Mouse (Mus musculus) thymus, adult 2 months (tissue): ENCODE results near the gene Morn1. TPM values are rescaled to one million over a fixed set of nuclear protein-coding genes. Genes with fewer than 3 reads are reported as not detected.

ENCODE experiments used
- DNase-seq: peaks from one replicate; pipeline ENCODE4 v3.0.0; 2021
- H3K27ac ChIP-seq: fragments of 200-500 bp; 2 replicates; pipeline ENCODE4 v1.5.1; 2012; ENCODE audit warnings: low read length, control low read depth; ENCODE audit not compliant: control insufficient read depth, insufficient read depth
- H3K27me3 ChIP-seq: fragments of 200-500 bp; 2 replicates; pipeline ENCODE4 v1.6.1; 2012; ENCODE audit warnings: mild to moderate bottlenecking, low read length, moderate library complexity, mixed read lengths; ENCODE audit not compliant: control insufficient read depth, insufficient read depth
- H3K36me3 ChIP-seq: fragments of 200-500 bp; 2 replicates; pipeline ENCODE4 v1.6.1; 2012; ENCODE audit warnings: mild to moderate bottlenecking, low read length, moderate library complexity; ENCODE audit not compliant: control insufficient read depth, insufficient read depth
- H3K4me1 ChIP-seq: fragments of 200-500 bp; replicated peaks from 2 replicates; pipeline ENCODE4 v1.6.1; 2012; ENCODE audit warnings: low read length; ENCODE audit not compliant: control insufficient read depth, insufficient read depth
- H3K4me3 ChIP-seq: fragments of 200-500 bp; 2 replicates; pipeline ENCODE4 v1.5.1; 2012; ENCODE audit warnings: mild to moderate bottlenecking, low read length, control low read depth, moderate library complexity; ENCODE audit not compliant: control insufficient read depth, insufficient read depth
- CTCF ChIP-seq: fragments of 200-500 bp; IDR thresholded peaks from 2 replicates; pipeline ENCODE4 v1.5.1; 2012; ENCODE audit warnings: mild to moderate bottlenecking, control low read depth, low read length, moderate library complexity, borderline replicate concordance; ENCODE audit not compliant: control insufficient read depth, poor library complexity, insufficient read depth; ENCODE audit errors: extremely low read depth
- POLR2A ChIP-seq: fragments of 200-500 bp; IDR thresholded peaks from 2 replicates; pipeline ENCODE4 v1.6.1; 2012; ENCODE audit warnings: mild to moderate bottlenecking, low read length, control low read depth, moderate library complexity; ENCODE audit not compliant: control insufficient read depth, poor library complexity, insufficient read depth; ENCODE audit errors: extremely low read depth
- WGBS: fragments of 180-500 bp; shearing (Covaris S2); methylation state at CpG from one replicate; pipeline ENCODE4 v1.1.7; 2018; 5-methylcytosine and 5-hydroxymethylcytosine counted together
- polyA plus RNA-seq: library from polyadenylated mRNA; depleted of rRNA; stranded (reverse); fragments of >200 nt; gene quantifications from 2 replicates; pipeline ENCODE4 v1.2.3, GENCODE M21; 2012

Morn1 gene
- polyA plus RNA-seq, 1 experiment = 3.8 TPM

- no peak for TF ChIP-seq POLR2A
- TF ChIP-seq CTCF = no peak
- Histone ChIP-seq H3K36me3 (no peaks in the 10 kb centered on the region), H3K4me3 (no peak overlapping the region), H3K4me1 (peaks cover 17% of the 10 kb centered on the region), H3K27ac (no peak overlapping the region), H3K27me3 (no peaks in the 10 kb centered on the region)
- 93% methylated on average over 20 of the region's 20 CpGs for WGBS
- no peak for DNase-seq
Observed at GRCm38 (mm10) chr4:155133658-155134417, 47.5 kb downstream of the Morn1 start.

- H3K27me3 ChIP-seq = no peaks in the 10 kb centered on the region
- H3K4me3 ChIP-seq = no peak overlapping the region
- DNase-seq = no peak
- no peak overlapping the region for H3K27ac ChIP-seq
- WGBS = 93% methylated on average over 7 of the region's 7 CpGs
- H3K4me1 ChIP-seq = peaks cover 8% of the 10 kb centered on the region
- no peaks in the 10 kb centered on the region for H3K36me3 ChIP-seq
- no peak for TF ChIP-seq CTCF
Observed at GRCm38 (mm10) chr4:155134686-155135172, 48.4 kb downstream of the Morn1 start.

- H3K4me3 ChIP-seq = no peak overlapping the region
- TF ChIP-seq POLR2A (no peak), CTCF (no peak)
- no peaks in the 10 kb centered on the region for H3K27me3 ChIP-seq
- no peaks in the 10 kb centered on the region for H3K4me1 ChIP-seq
- no peak overlapping the region for H3K27ac ChIP-seq
- WGBS = 96% methylated on average over 5 of the region's 5 CpGs
- H3K36me3 ChIP-seq = no peaks in the 10 kb centered on the region
- no peak for DNase-seq
Observed at GRCm38 (mm10) chr4:155135909-155136585, 49.7 kb downstream of the Morn1 start.

GRCm38 (mm10) chr4:155137891-155138290 is 51.5 kb downstream of the Morn1 start:
- DNase-seq = no peak
- H3K27me3 ChIP-seq = no peaks in the 10 kb centered on the region
- H3K4me1 ChIP-seq = no peaks in the 10 kb centered on the region
- H3K4me3 ChIP-seq = no peak overlapping the region
- H3K27ac ChIP-seq = no peak overlapping the region
- no peaks in the 10 kb centered on the region for H3K36me3 ChIP-seq
- WGBS = 89% methylated on average over 7 of the region's 7 CpGs
- no peak for TF ChIP-seq POLR2A
- no peak for TF ChIP-seq CTCF

- no peaks in the 10 kb centered on the region for H3K36me3 ChIP-seq
- TF ChIP-seq CTCF = no peak
- TF ChIP-seq POLR2A = no peak
- H3K27me3 ChIP-seq = no peaks in the 10 kb centered on the region
- DNase-seq = no peak
- H3K4me3 ChIP-seq = no peak overlapping the region
- 96% methylated on average over 8 of the region's 8 CpGs for WGBS
- H3K4me1 ChIP-seq = no peaks in the 10 kb centered on the region
- H3K27ac ChIP-seq = no peak overlapping the region
Observed at GRCm38 (mm10) chr4:155138451-155138850, 52.1 kb downstream of the Morn1 start.

- H3K4me1 ChIP-seq = no peaks in the 10 kb centered on the region
- TF ChIP-seq CTCF (no peak), POLR2A (no peak)
- WGBS = 95% methylated on average over 12 of the region's 12 CpGs
- no peak overlapping the region for H3K4me3 ChIP-seq
- no peaks in the 10 kb centered on the region for H3K36me3 ChIP-seq
- DNase-seq = no peak
- H3K27me3 ChIP-seq = no peaks in the 10 kb centered on the region
- H3K27ac ChIP-seq = no peak overlapping the region
Observed at GRCm38 (mm10) chr4:155139281-155140045, 53.1 kb downstream of the Morn1 start.
